Mouse (Mus musculus): ENCODE data around the gene Socs7. TPM values are rescaled to one million over a fixed set of nuclear protein-coding genes. Genes with fewer than 3 reads are reported as not detected.

The Socs7 gene
- polyA plus RNA-seq, 1 experiment from 2014 or later, result 2.2 TPM

GRCm38 (mm10) chr11:97422507-97422906 lies 60.2 kb downstream of the Socs7 start:
- H3K4me2 ChIP-seq, result no peak overlapping the region
- H3K27ac ChIP-seq (ENCODE audit: low read depth, low read length), result 0 out of 2 replicates have a peak overlapping the region, but pooled peaks have one; percentile 3
- WGBS, result 71% methylated on average over 4 of the region's 4 CpGs
- no peak overlapping the region for H3K4me3 ChIP-seq (ENCODE audit: low read depth, low read length)
- no peaks in the 10 kb centered on the region for H3K27me3 ChIP-seq (replicated peaks; ENCODE audit: control insufficient read depth, insufficient read depth, low read length)
- H3K9ac ChIP-seq (ENCODE audit: low read depth, low read length), result no peak overlapping the region
- ATAC-seq (replicated peaks; ENCODE audit: low FRiP score) (no peak), DNase-seq (ENCODE audit: low spot score) (no peak)
- H3K36me3 ChIP-seq (ENCODE audit: control insufficient read depth, insufficient read depth, low read length), result no peaks in the 10 kb centered on the region
- H3K4me1 ChIP-seq (replicated peaks; ENCODE audit: control insufficient read depth, insufficient read depth, low read length), result peaks cover 33% of the 10 kb centered on the region
- H3K9me3 ChIP-seq (ENCODE audit: control insufficient read depth, low read length), result no peaks in the 10 kb centered on the region

GRCm38 (mm10) chr11:97424092-97424692 lies 61.8 kb downstream of the Socs7 start:
- Histone ChIP-seq H3K27me3 (replicated peaks; ENCODE audit: control insufficient read depth, insufficient read depth, low read length) (no peaks in the 10 kb centered on the region), H3K9ac (ENCODE audit: low read depth, low read length) (peak overlapping the region; percentile 49), H3K36me3 (ENCODE audit: control insufficient read depth, insufficient read depth, low read length) (no peaks in the 10 kb centered on the region), H3K4me2 (peak overlapping the region; percentile 57), H3K9me3 (ENCODE audit: control insufficient read depth, low read length) (no peaks in the 10 kb centered on the region), H3K4me3 (ENCODE audit: low read depth, low read length) (peak overlapping the region; percentile 9; the same call in 1 of the 2 replicates), H3K4me1 (replicated peaks; ENCODE audit: control insufficient read depth, insufficient read depth, low read length) (peaks cover 43% of the 10 kb centered on the region), H3K27ac (ENCODE audit: low read depth, low read length) (peak overlapping the region; percentile 59)
- WGBS, result 28% methylated on average over 5 of the region's 5 CpGs
- peak; percentile 77 for ATAC-seq (replicated peaks; ENCODE audit: low FRiP score)
- DNase-seq (ENCODE audit: low spot score), result no peak

GRCm38 (mm10) chr11:97424802-97425201 lies 62.5 kb downstream of the Socs7 start:
- H3K4me1 ChIP-seq (replicated peaks; ENCODE audit: control insufficient read depth, insufficient read depth, low read length), result peaks cover 49% of the 10 kb centered on the region
- H3K4me3 ChIP-seq (ENCODE audit: low read depth, low read length), result no peak overlapping the region
- H3K36me3 ChIP-seq (ENCODE audit: control insufficient read depth, insufficient read depth, low read length), result no peaks in the 10 kb centered on the region
- no peaks in the 10 kb centered on the region for H3K9me3 ChIP-seq (ENCODE audit: control insufficient read depth, low read length)
- WGBS, result 57% methylated on average over 3 of the region's 3 CpGs
- H3K4me2 ChIP-seq, result peak overlapping the region; percentile 57
- no peaks in the 10 kb centered on the region for H3K27me3 ChIP-seq (replicated peaks; ENCODE audit: control insufficient read depth, insufficient read depth, low read length)
- H3K9ac ChIP-seq (ENCODE audit: low read depth, low read length), result no peak overlapping the region
- DNase-seq (ENCODE audit: low spot score) (no peak), ATAC-seq (replicated peaks; ENCODE audit: low FRiP score) (no peak)
- H3K27ac ChIP-seq (ENCODE audit: low read depth, low read length), result peak overlapping the region; percentile 59

DNA sequence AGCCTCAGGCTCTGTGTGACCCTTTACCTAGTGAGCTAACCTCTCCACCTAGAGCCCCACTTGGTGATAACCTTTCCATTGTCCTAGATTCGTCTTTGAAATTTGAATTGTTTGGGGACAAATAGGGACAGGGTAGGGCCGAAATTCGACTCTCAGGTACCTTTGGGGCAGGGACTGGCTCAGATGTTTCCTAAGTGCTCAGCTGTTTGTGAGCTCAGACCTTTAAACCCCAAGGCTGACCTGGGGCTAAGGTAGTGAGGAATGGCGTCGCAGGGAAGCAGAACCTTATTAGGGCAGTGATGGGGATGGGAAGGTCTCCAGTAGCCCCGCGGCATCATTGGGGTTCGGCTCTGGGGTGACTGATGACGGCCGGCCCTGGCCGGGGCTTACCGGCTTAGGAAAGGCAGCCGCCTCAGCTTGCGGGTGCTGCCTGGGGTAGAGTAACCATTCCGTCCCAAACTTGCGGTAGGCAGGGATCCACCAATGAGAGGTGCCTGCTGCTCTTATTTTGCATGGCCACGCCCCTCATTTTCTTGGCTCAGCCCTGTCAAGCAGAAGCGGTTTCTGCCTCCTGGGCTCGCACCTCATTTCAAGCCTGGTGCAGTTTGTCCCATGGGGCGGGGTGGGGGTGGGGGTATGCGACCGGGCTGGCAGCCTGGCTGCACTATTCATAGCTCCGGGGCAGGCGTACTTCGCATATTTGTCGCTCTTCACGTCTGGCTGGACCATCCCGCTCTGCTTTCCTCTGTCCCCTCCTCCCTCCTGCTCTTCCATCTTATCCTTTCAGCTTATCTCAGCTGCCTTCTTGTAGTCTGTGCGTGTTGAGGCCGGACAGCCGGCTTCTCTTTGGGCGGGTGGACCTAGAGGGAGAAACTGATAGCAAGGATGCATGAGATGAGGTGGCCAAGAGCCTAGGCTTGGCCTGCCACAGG lies 65.7 kb downstream of the Socs7 start:
- H3K4me3 ChIP-seq (ENCODE audit: low read depth, low read length), result peak overlapping the region; percentile 48
- DNase-seq (ENCODE audit: low spot score), result no peak
- 2% methylated on average over 32 of the region's 32 CpGs for WGBS

GRCm38 (mm10) chr11:97428726-97429077 lies 66.4 kb downstream of the Socs7 start:
- 48% methylated on average over 4 of the region's 4 CpGs for WGBS
- Histone ChIP-seq H3K9me3 (ENCODE audit: control insufficient read depth, low read length) (no peaks in the 10 kb centered on the region), H3K4me3 (ENCODE audit: low read depth, low read length) (peak overlapping the region; percentile 48), H3K4me1 (replicated peaks; ENCODE audit: control insufficient read depth, insufficient read depth, low read length) (peaks cover 50% of the 10 kb centered on the region), H3K27me3 (replicated peaks; ENCODE audit: control insufficient read depth, insufficient read depth, low read length) (no peaks in the 10 kb centered on the region), H3K36me3 (ENCODE audit: control insufficient read depth, insufficient read depth, low read length) (no peaks in the 10 kb centered on the region), H3K4me2 (peak overlapping the region; percentile 87), H3K27ac (ENCODE audit: low read depth, low read length) (peak overlapping the region; percentile 69), H3K9ac (ENCODE audit: low read depth, low read length) (0 out of 2 replicates have a peak overlapping the region, but pooled peaks have one; percentile 37)
- ATAC-seq (replicated peaks; ENCODE audit: low FRiP score) (peak; percentile 4; the same call in 1 of the 2 replicates), DNase-seq (ENCODE audit: low spot score) (no peak)

More for the DNA sequence above, 65.7 kb downstream of the Socs7 start:
- Histone ChIP-seq H3K4me2 (peak overlapping the region; percentile 87), H3K27ac (ENCODE audit: low read depth, low read length) (peak overlapping the region; percentile 69), H3K9ac (ENCODE audit: low read depth, low read length) (peak overlapping the region; percentile 49), H3K9me3 (ENCODE audit: control insufficient read depth, low read length) (no peaks in the 10 kb centered on the region), H3K27me3 (replicated peaks; ENCODE audit: control insufficient read depth, insufficient read depth, low read length) (no peaks in the 10 kb centered on the region), H3K36me3 (ENCODE audit: control insufficient read depth, insufficient read depth, low read length) (no peaks in the 10 kb centered on the region), H3K4me1 (replicated peaks; ENCODE audit: control insufficient read depth, insufficient read depth, low read length) (peaks cover 51% of the 10 kb centered on the region)
- ATAC-seq (replicated peaks; ENCODE audit: low FRiP score), result peak; percentile 85

GRCm38 (mm10) chr11:97429615-97430014 lies 67.3 kb downstream of the Socs7 start:
- ATAC-seq (replicated peaks; ENCODE audit: low FRiP score) (no peak), DNase-seq (ENCODE audit: low spot score) (no peak)
- no peak overlapping the region for H3K4me2 ChIP-seq
- H3K9ac ChIP-seq (ENCODE audit: low read depth, low read length), result no peak overlapping the region
- no peaks in the 10 kb centered on the region for H3K9me3 ChIP-seq (ENCODE audit: control insufficient read depth, low read length)
- H3K36me3 ChIP-seq (ENCODE audit: control insufficient read depth, insufficient read depth, low read length), result no peaks in the 10 kb centered on the region
- peaks cover 45% of the 10 kb centered on the region for H3K4me1 ChIP-seq (replicated peaks; ENCODE audit: control insufficient read depth, insufficient read depth, low read length)
- no peaks in the 10 kb centered on the region for H3K27me3 ChIP-seq (replicated peaks; ENCODE audit: control insufficient read depth, insufficient read depth, low read length)
- H3K27ac ChIP-seq (ENCODE audit: low read depth, low read length), result peak overlapping the region; percentile 69
- WGBS, result 74% methylated on average over 8 of the region's 8 CpGs
- H3K4me3 ChIP-seq (ENCODE audit: low read depth, low read length), result no peak overlapping the region

- Histone ChIP-seq H3K27ac (ENCODE audit: low read depth, low read length) (no peak overlapping the region), H3K4me1 (replicated peaks; ENCODE audit: control insufficient read depth, insufficient read depth, low read length) (peaks cover 58% of the 10 kb centered on the region), H3K27me3 (replicated peaks; ENCODE audit: control insufficient read depth, insufficient read depth, low read length) (no peaks in the 10 kb centered on the region), H3K36me3 (ENCODE audit: control insufficient read depth, insufficient read depth, low read length) (no peaks in the 10 kb centered on the region), H3K9ac (ENCODE audit: low read depth, low read length) (no peak overlapping the region), H3K4me2 (no peak overlapping the region), H3K9me3 (ENCODE audit: control insufficient read depth, low read length) (no peaks in the 10 kb centered on the region), H3K4me3 (ENCODE audit: low read depth, low read length) (no peak overlapping the region)
- 11% methylated on average over 3 of the region's 3 CpGs for WGBS
- ATAC-seq (replicated peaks; ENCODE audit: low FRiP score) (no peak), DNase-seq (ENCODE audit: low spot score) (no peak)
Measured at GRCm38 (mm10) chr11:97432015-97432414, 69.7 kb downstream of the Socs7 start.

DNA sequence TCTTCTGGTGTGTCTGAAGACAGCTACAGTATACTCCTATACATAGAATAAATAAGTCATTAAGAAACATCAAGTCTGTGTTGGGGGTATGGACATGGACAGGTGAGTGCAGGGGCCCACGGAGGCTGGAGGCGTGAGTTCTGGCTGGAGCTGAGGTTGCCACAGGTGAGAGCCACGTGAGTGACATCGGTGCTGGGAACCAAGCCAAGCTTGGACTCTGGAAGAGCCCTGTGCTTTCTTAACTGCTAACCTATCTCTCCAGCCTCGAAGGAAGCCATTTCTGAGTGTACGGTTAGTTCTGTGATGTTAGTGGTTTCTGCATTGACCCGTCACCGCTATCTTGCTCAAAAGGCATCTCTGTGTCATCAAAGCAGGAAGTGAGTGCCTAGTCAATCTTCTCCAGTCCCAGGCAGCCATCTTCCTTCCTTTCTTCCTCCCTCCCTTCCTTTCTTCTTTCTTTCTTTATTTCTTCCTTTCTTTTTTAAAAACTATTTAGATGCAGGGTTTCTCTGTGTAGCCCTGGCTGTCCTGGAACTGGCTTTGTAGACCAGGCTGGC lies 70.7 kb downstream of the Socs7 start:
- WGBS, result 61% methylated on average over 8 of the region's 8 CpGs
- no peak overlapping the region for H3K4me3 ChIP-seq (ENCODE audit: low read depth, low read length)
- H3K9me3 ChIP-seq (ENCODE audit: control insufficient read depth, low read length), result no peaks in the 10 kb centered on the region
- peak overlapping the region; percentile 9; the same call in 1 of the 2 replicates for H3K27ac ChIP-seq (ENCODE audit: low read depth, low read length)
- H3K4me1 ChIP-seq (replicated peaks; ENCODE audit: control insufficient read depth, insufficient read depth, low read length), result peaks cover 58% of the 10 kb centered on the region
- no peaks in the 10 kb centered on the region for H3K36me3 ChIP-seq (ENCODE audit: control insufficient read depth, insufficient read depth, low read length)
- no peaks in the 10 kb centered on the region for H3K27me3 ChIP-seq (replicated peaks; ENCODE audit: control insufficient read depth, insufficient read depth, low read length)
- DNase-seq (ENCODE audit: low spot score) (no peak), ATAC-seq (replicated peaks; ENCODE audit: low FRiP score) (no peak)
- no peak overlapping the region for H3K9ac ChIP-seq (ENCODE audit: low read depth, low read length)
- no peak overlapping the region for H3K4me2 ChIP-seq
